In genomic region chr10:107276647-107277046, GRCm38 (mm10) we compare ENCODE assay signal across 8 mouse cellular contexts.
"Had no signal": no experiment of that assay in that cellular context is flagged by ENCODE, and none has a peak within 500 bp of the region (broad histone marks: within the 10 kb centered on the region; RNA-seq: fewer than 3 reads in every experiment).

No protein-coding gene starts in this region.

- DNase-seq: kidney, adult 2 months; kidney, postnatal 14 days; lung, adult 2 months; lung, postnatal 36 days; retina, postnatal 1 day; thymus, postnatal 36 days had no signal

- ATAC-seq: lung, postnatal 0 days; midbrain, embryonic 13.5 days had no signal
